Mouse (Mus musculus) NIH3T3 (cell line): ENCODE results near the gene Cdh22.

Experiments
- DNase-seq: peaks from one replicate; pipeline ENCODE4 v3.0.0-alpha.2; 2012; ENCODE audit warnings: low read depth

Cdh22 gene

GRCm38 (mm10) chr2:165207689-165208088, 27.0 kb downstream of the Cdh22 start:
- DNase-seq, result peak; percentile 37

DNA sequence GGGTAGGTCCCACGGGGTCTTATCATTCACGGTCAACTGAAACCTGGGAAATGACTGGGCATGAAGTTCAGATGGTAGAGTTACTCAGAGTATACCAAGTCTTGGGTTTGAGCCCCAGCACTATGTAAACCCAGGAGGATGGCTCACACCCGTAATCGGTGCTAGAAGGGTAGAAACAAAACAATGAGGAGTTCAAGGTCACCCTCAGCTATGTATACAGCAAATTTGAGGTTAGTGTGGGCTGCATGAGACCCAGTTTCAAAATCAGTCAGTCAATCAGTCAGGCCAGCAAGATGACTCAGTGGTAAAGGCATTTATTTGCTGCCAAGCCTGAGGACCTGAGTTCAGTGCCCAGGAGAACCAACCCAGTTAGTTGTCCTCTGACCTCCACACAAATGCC, 27.6 kb downstream of the Cdh22 start:
- DNase-seq, result peak; percentile 79

DNA sequence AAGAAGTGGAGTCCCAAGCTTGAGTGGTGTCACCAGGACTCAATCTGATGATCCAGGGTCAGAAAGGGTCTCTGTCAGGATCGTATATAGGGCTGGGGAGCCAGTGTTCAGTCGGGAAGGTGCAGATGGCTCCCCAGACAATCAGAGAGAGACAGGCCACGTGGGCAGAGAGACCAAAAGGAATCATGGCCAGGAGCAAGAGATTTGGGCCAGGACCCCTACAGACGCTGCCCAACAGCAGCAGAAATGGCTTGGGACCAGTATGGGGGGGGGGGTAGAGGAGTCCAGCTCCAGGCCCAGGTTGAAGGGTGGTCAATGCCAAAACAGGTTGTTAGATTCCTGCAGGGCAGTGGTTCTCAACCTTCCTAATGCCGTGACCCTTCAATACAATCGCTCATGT, 29.2 kb downstream of the Cdh22 start:
- DNase-seq, result no peak

DNA sequence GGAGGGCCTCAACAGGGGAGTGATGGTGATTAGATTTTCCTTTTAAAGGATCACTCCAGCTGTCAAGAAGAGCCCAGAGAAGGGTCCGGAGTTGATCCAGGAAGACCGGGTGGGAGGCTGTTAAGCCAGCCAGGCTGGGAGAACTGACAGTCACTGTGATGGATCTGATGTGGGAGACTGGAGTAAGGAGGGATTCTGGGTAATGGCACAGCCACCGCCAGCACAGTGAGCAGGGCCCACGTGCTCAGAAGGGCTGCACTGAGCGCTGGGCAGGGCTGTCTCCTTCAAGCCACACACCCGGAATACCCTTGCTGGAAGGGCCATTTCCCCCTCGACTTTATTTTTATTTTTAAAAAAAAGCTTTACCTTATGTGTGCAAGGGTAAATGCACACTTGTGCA, 29.7 kb downstream of the Cdh22 start:
- DNase-seq, result no peak

- peak; percentile 76 for DNase-seq
These were observed 32.6 kb downstream of the Cdh22 start for GRCm38 (mm10) chr2:165201761-165202751.

DNA sequence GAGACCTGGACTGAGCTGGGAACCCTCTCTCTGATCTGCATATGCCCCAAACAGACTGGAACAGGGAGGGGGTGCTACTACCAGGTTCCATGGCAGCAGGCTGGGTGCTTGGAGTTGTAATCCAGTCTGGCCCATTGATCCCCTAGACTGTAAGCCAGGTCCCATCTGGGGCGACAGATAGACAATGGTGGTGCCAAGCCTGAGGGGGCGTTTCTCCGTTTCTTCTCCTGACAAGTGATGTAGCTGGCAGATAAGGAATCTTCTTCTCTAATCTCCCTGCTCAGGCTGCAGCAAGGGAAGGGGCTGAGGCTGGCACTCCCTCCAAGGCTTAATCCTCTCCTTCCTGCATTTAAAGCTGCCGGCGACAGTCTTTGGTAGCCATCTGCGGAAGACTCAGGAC, 37.1 kb downstream of the Cdh22 start:
- DNase-seq, result no peak

DNA sequence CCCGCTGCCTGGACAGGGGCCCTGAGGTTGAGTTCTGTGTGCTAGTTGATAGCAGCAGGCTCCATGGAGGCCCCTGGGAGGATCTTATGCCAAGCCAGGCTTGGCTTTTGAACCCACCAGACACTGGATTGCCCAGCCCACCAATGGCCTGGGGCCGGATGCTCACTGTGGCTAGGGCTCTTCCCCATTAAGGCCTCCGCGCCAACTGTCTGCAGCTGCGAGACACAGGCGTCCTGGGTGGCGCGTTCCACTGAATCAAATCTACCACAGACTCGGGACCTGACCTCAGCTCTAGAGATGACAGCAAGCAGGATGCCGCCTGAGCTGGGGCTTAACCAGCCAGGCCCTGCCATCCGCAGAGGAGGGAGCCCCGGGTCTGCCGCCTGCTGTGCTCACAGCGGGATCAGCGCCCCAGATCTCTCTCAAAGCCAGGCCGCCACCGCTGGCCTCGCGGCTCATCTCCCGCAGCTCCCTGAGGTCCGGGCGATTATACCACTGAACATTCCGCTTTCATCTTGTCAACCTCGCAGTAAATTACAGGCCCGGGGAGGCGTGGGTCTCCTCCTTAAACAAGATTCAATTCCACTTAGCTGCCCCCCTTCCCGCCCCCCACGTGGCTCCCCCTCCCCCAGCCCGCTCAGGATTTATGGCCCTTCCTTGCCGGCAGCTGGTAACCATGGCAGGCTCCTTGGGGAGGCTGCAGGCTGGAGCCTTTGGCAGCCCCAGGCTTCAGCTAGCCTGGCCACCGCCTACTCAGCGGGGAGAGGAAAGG, 39.1 kb downstream of the Cdh22 start:
- no peak for DNase-seq

GRCm38 (mm10) chr2:165191483-165191882, 43.2 kb downstream of the Cdh22 start:
- DNase-seq, result no peak

- peak; percentile 59 for DNase-seq
These were observed 45.1 kb downstream of the Cdh22 start for GRCm38 (mm10) chr2:165189546-165189945.

GRCm38 (mm10) chr2:165187648-165188380, 46.8 kb downstream of the Cdh22 start:
- no peak for DNase-seq

GRCm38 (mm10) chr2:165184015-165184633, 50.5 kb downstream of the Cdh22 start:
- peak; percentile 51 for DNase-seq

DNA sequence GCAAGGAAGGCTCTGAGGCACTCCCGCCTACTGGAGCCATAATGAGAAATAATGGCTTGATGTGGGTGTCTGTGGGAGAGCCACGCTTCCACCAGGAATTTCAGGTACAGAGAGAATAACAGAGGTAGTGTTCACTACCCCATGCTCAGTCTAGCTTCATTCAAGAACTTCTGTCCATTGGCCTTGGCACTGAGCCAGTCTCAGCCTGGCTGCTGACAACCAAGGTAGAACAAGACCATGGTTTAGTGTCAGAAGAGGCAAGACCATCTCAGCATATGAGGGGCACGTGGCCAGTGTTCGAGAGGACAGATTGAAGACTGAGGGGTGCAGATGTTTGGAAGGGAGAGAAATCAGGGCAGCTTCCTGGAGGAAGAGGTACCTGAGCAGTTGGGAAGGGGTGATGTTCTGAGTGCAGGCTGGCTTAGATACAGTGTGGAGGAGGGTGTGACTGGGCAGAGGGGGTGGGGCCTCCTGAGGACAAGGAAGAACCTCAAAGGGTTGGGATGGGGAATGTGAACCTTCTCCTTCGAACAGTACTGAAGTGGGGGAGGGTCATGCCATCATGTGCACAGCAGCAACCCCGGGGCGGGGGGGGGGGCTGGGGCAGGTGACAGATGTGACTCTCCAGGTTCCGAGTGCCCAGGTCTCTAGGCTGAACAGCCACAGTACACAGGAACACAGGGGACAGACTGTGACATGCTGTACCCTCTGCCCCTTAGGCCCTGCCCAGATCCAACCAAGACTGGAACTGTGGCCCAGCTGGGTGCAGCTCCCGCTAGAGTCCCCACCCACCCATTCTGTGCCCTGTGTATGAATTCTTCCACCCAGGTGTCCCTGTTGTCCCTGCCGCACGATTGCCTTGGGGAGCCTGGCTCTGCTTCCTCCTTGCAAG, 52.3 kb downstream of the Cdh22 start:
- no peak for DNase-seq

- DNase-seq, result no peak
These were observed 55.4 kb downstream of the Cdh22 start for GRCm38 (mm10) chr2:165179231-165179630.

DNA sequence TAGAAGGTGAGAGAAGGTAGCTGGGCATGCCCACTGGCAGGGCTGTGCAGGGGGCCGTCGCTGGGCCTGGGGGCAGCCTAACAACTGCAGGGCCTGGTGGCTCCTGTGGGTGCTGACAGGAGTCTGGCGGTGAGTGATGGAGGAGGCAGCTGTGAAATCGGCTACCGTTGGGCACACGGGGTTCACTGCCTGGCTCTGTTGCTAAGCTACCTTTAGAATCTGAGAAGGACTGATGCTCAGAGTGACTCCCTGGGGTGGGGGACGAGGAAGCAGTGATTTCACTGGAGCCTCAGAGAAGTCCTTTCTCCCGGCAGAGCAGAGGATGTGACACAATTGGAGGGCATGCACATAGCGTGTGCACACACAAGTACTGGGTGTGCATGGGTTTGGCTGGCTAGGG, 57.7 kb downstream of the Cdh22 start:
- DNase-seq, result no peak

- DNase-seq, result peak; percentile 77
These were observed 67.8 kb downstream of the Cdh22 start for GRCm38 (mm10) chr2:165166664-165167435.

DNA sequence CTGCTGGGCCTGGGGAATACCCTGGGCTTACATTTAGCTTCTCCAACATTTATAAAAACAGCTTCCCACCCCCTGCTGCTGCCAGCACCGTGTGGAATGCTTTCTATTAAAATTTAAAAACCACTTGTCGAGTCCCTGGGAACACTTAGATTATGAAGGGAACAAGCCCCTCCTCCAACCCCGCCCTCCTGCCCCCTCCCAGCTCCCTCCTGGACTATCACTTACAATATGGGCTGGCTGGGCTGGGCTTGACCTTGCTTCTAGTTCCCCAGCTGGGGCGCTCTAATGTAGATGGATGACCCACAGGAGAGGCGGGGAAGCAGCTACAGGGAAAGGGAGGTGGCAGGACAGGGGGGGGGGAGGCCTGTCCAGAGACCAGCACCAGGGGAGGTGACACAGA, 72.4 kb downstream of the Cdh22 start:
- DNase-seq, result no peak

GRCm38 (mm10) chr2:165160466-165160865, 74.2 kb downstream of the Cdh22 start:
- DNase-seq, result peak; percentile 86

- peak; percentile 86 for DNase-seq
These were observed 75.5 kb downstream of the Cdh22 start for GRCm38 (mm10) chr2:165159055-165159688.

- no peak for DNase-seq
These were observed 76.3 kb downstream of the Cdh22 start for GRCm38 (mm10) chr2:165158317-165158716.
